Mouse (Mus musculus): ENCODE measurements around the gene Zcwpw1.

Zcwpw1 gene

DNA sequence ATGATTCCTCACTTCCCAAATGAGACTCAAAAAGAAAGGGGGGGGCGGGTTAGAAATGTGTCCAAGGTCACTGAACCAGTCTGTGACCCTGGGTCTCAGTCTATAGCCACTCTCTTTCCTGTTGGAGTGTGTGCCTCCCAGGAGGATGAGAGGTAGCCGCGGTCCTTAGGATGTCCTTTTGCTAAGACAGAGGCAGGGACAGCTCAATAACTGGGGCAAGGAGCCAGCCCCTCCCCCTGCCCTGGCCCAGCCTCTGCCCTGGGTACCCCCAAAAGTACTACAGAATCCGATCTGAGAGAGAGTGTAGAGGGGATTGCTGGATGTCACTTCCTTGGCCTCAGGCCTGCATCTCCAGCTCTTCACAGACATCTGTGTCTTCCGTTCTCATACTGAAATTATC is 32.2 kb upstream of the Zcwpw1 start:
- no peak for DNase-seq (ENCODE audit: low spot score)

DNA sequence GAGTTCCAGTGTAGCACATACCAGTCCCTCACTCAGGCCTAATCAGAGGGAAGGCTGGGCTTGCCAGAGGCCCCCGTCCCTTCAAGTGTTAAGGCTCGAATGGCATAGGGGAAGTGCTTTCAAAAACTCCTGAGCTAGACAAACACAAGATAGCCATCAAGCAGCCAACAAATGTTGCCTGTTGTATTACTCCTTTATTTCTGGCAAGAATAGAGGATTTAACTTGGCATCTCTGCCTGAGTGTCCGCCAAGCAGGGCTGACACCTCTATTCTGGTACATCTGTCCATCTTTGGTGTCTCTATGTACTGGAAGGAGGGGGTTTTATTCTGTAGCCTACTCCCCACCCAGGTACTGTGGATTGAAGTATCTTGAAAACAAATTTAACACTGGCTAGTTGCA is 31.5 kb upstream of the Zcwpw1 start:
- DNase-seq (ENCODE audit: low spot score): no peak

DNA sequence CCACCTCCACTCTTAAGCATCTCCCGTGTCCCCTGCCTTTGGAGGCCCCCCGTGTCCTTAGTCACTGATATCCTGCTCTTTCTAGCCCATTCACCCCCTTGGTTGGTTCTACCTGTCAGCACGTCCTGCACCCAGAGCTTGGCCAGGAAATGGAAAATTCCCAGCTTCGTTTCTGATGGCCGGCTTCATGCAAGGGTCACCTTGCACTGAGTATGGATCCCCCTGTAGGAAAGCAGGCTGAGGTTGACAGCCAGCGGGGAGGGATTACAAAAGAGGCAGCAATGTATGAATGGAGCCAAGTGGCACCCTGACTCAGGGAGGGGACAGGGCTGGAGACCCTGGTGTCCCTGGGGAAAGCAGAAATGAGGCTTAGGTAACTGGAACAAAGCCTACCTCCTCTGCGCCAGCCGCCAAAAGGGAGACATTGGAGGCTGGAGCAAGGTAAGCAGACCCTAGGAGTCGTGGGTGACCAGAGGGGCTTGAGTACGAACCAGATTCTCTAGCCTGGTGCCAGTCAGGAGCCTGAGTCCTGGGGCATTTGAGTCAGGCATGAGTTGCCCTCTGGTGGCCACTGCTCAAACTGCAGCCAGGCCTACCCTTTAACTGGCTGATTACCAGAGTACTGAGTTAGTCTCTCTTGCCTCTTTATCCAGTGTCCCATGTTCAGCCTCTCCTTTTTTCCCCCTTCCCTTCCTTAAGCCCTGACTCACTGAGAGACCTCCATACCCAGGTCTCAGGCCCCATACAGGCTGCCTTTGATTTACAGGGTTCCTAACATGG is 30.5 kb upstream of the Zcwpw1 start:
- peak; percentile 77 for DNase-seq (ENCODE audit: low spot score)

DNA sequence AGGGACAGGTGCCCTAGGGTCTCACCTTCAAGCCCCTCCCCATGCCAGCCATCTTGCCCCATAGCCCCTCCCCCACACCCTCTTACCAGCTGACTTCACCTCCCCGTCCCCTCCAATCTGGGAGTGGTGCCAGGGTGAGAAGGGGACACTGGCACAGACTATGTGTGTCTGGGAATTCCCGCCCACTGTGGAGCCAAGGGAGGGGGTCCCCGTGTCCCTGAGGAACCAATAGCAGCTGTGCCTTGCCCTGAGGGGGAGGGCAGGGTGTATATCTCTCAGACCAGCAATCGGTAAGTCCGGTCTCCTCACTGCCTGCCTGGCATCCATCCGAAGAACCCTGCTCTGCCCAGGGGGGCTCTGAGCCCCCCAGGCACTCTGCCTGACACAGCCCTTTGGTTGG is 29.7 kb upstream of the Zcwpw1 start:
- no peak for DNase-seq (ENCODE audit: low spot score)

DNA sequence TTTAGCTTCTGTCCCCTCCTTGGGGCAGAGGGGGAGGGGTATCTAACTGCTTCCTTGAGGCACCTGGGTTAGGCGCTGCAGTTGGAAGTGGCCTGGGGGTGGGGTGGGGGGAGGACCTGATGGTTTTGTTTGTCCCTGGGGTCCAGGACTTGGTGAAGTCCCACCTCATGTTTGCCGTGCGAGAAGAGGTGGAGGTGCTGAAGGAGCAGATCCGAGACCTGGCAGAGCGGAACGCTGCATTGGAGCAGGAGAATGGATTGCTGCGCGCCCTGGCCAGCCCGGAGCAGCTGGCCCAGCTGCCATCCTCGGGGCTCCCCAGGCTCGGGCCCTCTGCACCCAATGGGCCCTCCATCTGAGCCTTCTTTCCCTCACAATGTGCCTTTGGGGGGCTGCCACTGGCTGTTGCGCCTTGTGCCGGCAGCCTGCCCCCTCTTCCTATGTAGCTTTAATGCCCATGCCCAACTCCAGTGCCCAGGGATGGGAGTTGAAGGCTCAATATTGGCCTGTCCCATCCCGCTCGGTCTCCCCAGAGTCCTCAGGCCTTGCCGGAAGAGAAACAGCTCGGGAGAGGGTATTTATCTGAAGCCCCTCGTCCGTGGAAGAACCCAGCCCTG is 28.6 kb upstream of the Zcwpw1 start:
- no peak for DNase-seq (ENCODE audit: low spot score)

DNA sequence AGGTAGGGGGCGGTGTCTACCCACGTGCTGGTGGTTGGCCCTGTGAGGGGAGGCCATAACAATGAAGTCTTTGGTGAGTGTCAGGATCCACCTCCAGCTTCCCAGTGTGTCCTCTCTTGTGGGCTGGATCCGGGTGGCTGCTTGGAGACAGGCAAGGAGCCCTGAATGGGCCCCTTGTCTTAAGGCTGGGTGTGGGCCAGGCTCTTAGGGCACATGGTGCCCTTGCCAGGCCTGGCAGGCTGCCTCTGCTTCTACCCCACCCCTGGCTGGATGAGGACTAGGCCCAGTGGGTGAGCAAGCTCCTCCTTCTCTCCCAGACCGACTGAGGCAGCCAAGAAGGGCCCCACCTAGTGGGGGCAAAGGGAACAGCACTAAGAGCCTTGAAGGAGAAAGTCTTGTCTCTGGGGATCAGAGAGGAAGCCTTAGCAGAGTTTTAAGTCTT is 27.6 kb upstream of the Zcwpw1 start:
- peak; percentile 62 for DNase-seq (ENCODE audit: low spot score)

DNA sequence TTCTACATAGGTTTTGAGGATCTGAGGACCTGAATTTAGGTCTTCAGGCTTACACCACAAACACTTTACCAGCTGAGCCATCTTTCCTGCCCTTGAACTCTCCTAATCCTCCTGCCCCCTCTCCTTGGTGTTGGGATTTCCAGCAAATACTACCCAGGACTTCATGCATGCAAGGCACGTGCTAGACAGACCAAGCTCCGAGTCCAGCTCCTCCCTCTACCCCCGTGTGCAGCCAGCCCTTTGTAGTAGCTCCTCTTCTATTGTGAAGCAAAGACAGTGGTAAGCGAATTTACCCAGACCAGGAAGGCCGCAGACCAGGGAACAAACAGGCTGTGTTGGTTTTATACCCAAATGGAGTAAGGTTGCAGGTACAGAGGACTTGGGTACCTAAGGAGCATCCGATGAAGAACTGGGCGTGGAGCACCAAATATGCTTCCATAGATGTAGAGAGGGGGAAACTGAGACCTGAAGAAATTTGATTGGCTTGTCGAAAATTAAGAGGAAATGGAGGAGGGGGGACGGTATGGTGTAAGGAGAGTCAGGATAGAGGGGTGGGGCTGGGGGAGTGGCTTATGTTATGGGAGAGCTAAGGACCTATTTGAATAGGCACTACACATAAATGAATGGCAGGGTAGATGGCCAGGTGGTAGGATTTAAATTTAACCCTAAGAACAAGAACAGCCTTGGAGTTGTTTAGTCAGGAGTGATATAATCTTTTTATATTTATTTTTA is 22.8 kb upstream of the Zcwpw1 start:
- DNase-seq (ENCODE audit: low spot score): no peak

DNA sequence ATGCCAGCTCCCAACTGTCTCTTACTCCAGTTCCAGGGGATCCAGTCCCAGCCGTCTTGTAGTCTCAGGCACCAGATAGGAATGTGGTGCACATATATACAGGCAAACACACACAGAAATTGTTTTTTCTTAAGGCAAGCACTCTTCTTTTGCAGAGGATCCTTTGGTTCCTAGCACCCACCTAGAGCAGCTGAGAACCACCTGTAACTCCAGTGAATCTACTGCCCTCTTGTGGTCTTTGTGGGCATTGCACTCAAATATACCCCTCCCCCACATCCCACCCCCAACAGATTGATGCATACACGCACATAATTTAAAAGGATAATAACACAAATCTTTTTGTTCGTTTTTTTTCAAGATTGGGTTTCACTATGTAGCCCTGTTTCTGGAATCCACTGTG is 21.3 kb upstream of the Zcwpw1 start:
- no peak for DNase-seq (ENCODE audit: low spot score)

DNA sequence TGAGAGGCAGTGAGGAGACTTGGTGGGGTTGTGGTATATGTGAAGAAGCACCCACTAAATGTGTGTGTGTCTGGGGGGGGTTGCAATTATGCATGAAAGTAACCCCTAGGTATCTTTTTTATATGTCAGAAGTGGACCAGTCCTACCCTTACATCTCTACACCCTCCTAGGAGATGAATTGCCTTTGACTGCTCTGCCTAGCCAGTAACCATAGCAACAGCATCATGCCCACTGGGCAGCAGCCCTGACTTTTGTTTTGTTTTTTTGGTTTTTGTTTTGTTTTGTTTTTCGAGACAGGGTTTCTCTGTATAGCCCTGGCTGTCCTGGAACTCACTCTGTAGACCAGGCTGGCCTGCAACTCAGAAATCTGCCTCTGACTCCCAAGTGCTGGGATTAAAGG is 19.1 kb upstream of the Zcwpw1 start:
- DNase-seq (ENCODE audit: low spot score): no peak

DNA sequence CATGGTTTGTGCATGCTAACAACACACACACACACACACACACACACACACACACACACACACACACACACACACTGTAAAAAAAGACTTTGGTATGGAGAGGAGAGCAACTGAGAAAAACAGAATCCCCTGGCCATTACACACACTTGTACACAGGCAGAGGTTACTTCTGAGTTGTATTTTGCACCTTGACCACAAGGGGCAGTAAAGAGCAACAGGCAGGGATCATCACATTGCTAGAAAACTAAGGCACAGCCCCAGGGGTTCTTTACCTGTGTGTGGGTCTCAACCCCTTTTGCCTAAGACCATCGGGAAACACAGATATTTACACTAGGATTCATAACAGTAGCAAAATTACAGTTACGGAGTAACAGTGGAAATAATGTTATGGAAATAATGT is 16.9 kb upstream of the Zcwpw1 start:
- DNase-seq (ENCODE audit: low spot score): no peak

DNA sequence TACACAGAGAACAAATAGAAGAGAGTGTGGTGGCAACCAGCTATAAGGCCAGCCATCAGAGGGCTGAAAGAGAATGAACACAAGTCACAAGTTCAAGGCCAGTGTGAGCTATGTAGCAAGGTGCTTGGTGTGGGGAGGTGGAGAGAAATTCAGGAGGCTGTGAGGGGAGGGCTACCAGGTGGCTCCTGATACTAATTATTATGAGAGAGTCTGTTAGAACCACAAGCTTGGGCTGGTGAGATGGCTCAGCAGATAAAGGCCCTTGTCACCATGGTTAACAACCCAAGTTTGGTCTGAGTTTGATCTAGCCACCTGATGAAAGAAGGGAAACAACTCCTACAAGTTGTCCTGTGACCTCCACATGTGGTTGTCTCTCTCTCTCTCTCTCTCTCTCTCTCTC is 14.8 kb upstream of the Zcwpw1 start:
- DNase-seq (ENCODE audit: low spot score): no peak

DNA sequence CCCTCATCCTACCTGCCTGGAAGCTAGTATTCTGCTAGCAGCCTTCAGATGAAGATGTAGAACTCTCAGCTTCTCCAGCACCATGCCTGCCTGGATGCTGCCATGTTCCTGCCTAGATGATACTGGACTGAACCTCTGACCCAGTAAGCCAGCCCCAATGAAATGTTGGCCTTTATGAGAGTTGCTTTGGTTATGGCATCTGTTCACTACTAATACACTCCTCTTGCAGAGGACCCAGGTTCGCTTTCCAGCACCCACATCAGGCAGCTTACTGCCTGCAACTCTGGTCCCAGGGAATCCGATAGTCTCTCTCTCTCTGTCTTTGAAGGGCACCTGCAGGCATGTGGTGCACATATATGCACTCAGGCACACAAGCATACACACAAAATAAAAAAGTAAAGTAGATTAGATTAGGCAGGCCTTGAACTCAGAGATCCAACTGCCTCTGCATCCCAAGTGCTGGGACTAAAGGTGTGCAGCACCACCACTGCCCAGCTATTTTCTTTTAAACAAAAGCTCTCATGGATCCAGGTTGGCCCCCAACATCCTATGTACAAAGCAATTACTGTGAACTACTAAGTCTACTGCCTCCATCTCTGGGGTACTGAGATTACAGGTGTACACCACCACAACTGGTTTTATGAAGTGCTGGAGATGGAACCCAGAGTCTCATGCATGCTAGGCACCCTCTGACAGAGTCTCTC is 11.9 kb upstream of the Zcwpw1 start:
- no peak for DNase-seq (ENCODE audit: low spot score)

DNA sequence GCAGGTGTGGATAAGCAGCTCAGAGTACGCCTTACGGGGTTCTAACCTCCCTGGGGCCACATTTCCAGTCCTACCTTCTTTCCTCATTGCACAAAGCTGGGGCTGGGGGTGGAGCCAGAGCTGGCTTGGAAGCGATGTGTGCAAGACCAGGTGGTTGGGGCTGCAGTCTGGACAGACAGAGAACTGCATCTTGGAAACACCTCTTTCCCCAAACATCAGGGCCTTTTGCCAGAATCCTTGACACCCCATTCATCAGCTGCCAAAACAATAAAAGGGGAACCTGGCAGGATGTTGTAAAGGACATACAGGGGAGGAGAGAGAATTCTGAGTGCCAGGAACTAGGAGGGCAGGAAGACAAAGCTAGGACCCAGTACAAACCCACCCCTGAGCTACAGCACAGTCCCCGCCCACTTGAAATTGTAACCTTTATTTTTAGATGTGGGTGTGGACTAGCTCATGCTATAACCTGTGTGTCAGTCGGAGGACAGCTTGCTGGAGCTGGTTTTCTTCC is 11.1 kb upstream of the Zcwpw1 start:
- no peak for DNase-seq (ENCODE audit: low spot score)

DNA sequence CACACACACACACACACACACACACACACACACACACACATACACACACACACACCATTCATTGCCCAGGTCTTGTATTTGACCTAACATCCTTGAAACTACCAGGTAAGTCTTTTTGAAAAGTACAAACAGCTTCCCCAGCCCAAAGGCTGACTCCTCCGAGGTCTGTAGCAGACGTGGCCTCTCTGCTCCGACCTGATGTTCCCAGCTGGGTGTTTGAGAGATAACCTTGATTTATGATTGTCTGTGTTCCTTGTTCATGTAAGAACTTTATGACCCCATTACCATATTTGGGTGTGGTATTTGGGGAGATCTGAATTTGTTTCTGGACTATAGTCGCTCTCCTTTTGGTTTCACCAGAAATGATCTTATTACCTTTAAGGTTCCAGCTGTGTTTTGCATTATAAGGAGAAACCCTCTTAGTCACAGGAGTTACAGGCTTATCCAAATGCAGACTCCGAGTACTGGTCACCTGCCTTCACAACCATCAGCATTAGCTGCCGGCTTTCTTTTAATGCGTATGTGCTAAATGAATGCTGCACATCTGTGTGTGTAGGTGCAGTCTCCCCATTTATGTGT is 10.2 kb upstream of the Zcwpw1 start:
- no peak for DNase-seq (ENCODE audit: low spot score)

DNA sequence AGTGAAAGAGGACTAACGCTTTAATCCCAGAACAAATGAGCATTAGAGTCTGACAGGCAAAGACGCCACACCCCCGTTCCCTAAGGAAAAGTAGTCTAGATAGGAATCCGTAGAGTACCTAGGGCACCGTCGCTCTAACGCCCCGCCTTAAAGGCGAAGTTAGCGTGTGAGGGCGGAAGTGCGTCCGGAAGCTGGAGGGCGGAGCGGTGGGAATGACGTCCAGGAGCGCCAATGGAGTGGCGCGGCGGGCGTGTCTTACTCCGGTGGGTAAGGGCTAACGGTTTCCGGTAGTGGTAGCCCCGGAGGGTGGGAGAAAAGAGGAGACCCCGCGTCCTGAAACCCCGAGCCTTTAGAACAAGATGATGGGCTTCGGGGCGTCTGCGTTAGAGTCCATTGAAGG is 9.0 kb upstream of the Zcwpw1 start, which contains the start of gene Ppp1r35:
Gene Ppp1r35, plus strand, starts transcription at position 215 of the 400 bp plus-strand sequence.
- DNase-seq (ENCODE audit: low spot score): peak; percentile 88

DNA sequence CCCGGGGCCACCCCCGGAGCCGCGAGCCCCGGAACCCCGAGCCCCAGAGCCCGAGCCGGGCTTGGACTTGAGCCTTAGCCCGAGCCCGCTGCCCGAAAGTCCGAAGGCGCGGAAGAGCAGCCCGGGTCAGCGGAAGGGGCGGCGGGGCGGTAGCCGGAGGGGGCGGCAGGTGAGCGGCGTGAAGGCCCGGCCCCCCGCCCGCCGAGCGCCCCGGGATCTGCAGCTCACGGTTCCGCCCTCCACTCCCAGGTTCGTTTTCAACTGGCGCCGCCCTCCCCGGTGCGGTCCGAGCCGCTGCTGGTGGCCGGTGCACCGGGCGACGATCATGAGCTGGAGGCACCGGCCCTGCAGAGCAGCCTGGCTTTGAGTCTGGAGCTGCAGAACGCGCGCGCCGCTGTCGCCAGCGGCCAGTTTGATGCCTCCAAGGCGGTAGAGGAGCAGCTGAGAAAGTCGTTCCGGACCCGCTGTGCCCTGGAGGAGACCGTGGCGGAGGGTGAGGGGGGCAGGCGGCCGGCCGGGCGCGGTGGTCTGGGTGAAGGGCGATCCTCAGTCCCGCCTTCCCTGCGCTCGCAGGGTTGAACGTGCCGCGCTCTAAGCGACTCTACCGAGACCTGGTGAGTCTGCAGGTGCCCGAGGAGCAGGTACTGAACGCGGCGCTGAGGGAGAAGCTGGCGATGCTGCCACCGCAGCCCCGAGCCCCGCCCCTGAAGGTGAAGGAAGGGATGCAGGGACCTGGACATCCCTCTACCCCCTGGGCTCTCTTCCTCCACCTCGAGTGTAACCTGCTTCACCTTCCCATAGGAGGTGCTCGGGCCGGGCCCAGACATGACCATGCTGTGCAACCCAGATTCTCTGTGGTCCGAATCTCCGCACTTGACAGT is 8.3 kb upstream of the Zcwpw1 start:
- DNase-seq (ENCODE audit: low spot score): no peak

DNA sequence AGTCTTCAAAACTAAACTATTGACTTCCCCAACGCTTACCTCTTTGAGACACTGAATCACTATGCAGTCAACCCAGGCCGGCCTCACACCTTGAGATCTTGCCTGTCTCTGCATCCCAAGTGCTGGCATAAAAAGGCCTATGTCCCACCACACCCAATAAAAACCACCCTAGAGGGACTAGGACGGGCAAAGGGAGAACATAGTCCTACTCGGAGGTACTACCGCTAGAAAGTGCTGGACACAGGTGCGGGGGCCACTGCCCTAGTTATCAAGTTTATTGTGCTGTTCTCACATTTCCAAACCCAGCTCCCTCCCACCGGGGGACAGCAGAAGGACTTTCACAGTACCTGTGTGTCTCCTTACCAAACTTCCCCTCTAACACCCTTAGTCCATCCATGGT is 5.9 kb upstream of the Zcwpw1 start:
- DNase-seq (ENCODE audit: low spot score): no peak

DNA sequence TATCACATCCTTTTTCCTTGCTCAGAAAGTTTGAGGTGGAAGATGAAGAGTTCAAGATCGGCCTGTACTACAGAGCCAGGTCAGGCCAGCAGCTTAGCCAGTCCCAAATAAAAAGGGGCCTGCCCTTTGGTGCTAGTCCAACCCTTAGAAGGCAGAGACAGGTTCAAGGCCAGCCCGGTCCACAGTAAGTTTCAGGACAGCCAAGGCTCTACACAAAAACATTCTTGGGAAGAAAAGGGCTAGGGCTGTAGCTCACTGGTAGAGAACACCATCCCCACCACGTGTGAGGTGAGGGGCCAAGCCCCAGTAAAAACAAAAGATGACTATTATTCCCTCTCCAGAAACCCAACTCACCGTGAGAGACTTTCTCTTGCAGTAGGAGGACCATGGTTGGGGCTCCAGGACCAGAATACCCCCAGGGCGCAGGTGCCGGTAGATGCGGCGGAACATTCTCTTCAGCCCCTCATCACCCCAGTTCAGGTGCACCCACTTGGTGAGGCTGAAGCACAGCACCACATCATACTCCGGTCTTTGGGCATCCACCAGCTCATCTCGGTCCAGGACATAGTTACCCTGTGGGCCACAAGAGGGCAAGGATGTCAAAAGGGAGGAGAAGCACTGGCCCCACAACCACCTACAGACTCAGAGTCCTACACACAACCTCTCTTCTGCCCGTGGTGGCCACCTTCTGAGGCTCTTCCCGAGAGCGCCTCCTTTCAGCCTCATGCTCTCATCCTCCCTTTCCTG is 4.6 kb upstream of the Zcwpw1 start:
- DNase-seq (ENCODE audit: low spot score): no peak

DNA sequence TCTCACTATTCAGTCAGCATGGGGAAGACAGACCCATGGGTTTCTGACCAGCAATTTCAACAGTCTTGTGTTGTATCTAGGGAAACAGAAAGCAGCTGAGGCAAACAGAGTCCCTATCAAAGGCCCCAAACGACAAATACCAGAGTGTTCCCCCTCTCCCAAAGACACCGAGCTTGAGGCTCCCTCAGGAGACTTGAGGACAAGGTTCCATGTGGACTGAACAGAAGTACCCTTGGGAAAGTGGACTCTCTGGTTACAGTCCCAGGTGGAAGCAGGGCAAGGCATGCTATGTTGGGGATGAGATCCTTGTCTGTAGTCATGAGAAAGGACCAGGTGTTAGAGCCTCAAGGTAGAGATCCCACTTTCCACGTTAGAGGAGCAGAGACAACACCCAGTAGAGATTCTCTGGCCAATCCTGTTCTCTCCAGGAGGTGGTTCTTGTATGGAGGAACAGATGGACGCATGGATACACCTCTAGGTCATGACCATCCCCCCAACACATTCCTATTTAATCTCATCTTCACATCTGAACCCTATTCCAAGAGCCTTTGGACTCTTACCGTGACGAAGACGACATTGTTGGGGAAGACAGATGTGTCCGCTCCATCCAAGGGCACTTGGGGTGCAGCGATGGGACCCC is 3.6 kb upstream of the Zcwpw1 start:
- no peak for DNase-seq (ENCODE audit: low spot score)

DNA sequence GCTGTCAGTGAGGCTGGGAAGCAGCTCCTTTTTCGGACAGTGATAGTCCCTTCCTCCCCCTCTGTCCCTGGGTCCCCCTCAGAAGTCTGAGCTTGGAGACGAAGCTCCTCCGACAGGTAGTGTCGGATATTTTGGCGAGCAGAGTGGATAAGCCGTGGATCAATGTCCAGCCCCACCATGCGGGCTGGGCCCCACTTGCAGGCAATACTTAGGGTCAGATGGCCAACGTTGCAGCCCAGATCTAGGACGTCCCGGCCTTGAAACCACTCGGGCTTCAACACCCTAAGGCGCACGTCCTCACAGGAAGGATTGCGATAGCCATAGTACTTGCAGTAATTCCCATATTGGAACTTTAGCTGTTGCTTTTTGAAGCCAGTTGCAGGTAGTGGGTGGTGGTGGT is 3.1 kb upstream of the Zcwpw1 start:
- no peak for DNase-seq (ENCODE audit: low spot score)
